Mouse (Mus musculus) hindbrain, postnatal 0 days (tissue): Measurements from ENCODE around the gene Mcm3. TPM values are rescaled to one million over a fixed set of nuclear protein-coding genes. Genes with fewer than 3 reads are reported as not detected.

ENCODE experiments used
- ATAC-seq: fragments of 200-750 bp; cut with Nextera tagmentation; 2 replicates; pipeline ENCODE4 v1.8.0; 2017; ENCODE audit warnings: mild to moderate bottlenecking, moderate TSS enrichment, moderate library complexity
- DNase-seq: peaks from one replicate; pipeline ENCODE4 v3.0.0-alpha.2; 2015; ENCODE audit warnings: low spot score
- H3K27ac ChIP-seq: fragments of 300-500 bp; sonication (generic); 2 replicates; pipeline ENCODE4 v1.5.1; 2014; ENCODE audit warnings: mild to moderate bottlenecking
- H3K27me3 ChIP-seq: fragments of 300-500 bp; sonication (generic); 2 replicates; pipeline ENCODE4 v1.6.1; 2014; ENCODE audit warnings: low read length, mixed read lengths; ENCODE audit not compliant: insufficient read depth
- H3K36me3 ChIP-seq: fragments of 300-500 bp; sonication (generic); 2 replicates; pipeline ENCODE4 v1.6.1; 2014; ENCODE audit warnings: low read length, mixed read lengths; ENCODE audit not compliant: insufficient read depth
- H3K4me1 ChIP-seq: fragments of 300-500 bp; sonication (generic); 2 replicates; pipeline ENCODE4 v1.6.1; 2014; ENCODE audit warnings: antibody characterized with exemption, low read length, mixed read lengths; ENCODE audit not compliant: insufficient read depth
- H3K4me2 ChIP-seq: fragments of 300-500 bp; sonication (generic); 2 replicates; pipeline ENCODE4 v1.6.1; 2014; ENCODE audit warnings: low read depth, mild to moderate bottlenecking, low read length, moderate library complexity, mixed read lengths
- H3K4me3 ChIP-seq: fragments of 300-500 bp; sonication (generic); 2 replicates; pipeline ENCODE4 v1.5.1; 2014; ENCODE audit warnings: low read length
- H3K9ac ChIP-seq: fragments of 300-500 bp; sonication (generic); replicated peaks from 2 replicates; pipeline ENCODE4 v1.6.1; 2014; ENCODE audit warnings: mild to moderate bottlenecking, low read length, moderate library complexity, mixed read lengths
- H3K9me3 ChIP-seq: fragments of 300-500 bp; sonication (generic); 2 replicates; pipeline ENCODE4 v1.6.1; 2016; ENCODE audit warnings: low read length, mixed read lengths
- CTCF ChIP-seq: IDR thresholded peaks from 2 replicates; pipeline ENCODE4 v1.5.1; 2016; ENCODE audit warnings: antibody characterized with exemption, control low read depth, low read depth
- WGBS: fragments of 180-500 bp; shearing (Covaris S2); extraction: QIAGEN DNeasy Blood & Tissue Kit; methylation state at CpG from one replicate; pipeline ENCODE4 v1.1.7; 2014; 5-methylcytosine and 5-hydroxymethylcytosine counted together
- polyA plus RNA-seq: library from polyadenylated mRNA; unstranded; fragments of >200 nt; fragmentation: Nextera tagmentation; extraction: Ambion mirVana; gene quantifications from 2 replicates; pipeline ENCODE4 v1.2.1, GENCODE M21; 2015
- total RNA-seq: library from RNA; depleted of rRNA; stranded (reverse); fragments of >200 nt; gene quantifications from 2 replicates; pipeline ENCODE4 v1.2.3, GENCODE M21; 2014; rRNA removed

Gene Mcm3
- 23.1 and 39.9 TPM in 2 replicates for total RNA-seq
- 17.4 and 18.1 TPM in 2 replicates for polyA plus RNA-seq

DNA sequence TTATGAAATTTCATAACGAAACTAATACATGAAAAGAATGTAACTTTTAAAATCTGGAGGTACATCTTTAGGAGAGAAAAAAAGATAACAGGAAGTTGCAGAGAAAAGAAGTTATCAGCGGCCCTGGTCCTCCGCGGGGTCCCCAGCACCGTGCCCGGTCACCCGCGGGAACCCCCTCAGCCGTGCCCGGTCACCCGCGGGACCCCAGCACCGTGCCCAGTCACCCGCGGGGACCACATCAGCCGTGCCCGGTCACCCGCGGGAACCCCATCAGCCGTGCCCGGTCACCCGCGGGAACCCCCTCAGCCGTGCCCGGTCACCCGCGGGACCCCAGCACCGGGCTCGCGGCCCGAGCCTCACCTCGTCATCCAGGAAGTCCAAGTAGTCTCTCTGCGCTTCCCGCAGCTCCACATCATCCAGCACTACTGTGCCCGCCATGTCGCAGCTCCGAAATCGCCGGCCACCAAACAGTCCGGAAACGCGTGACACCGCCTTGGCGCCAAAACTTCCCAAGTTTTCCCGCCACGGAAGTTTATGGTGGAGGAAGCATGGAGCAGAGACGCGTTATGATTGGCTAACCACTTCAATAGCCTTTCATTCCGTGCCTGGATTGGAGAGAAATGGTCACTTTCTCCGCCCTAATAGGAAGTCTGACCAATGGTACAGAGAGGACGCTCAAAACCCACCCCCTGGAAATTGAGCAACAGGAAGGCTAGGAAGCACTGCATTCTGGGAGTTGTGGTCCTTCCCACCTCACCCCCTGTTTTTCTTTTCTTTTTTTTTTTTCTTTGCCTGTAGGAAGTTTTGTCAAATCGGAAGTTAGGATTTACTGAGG lies at the start of gene Mcm3:
Mcm3 (minus strand) TSS at position 542 of the 835 bp plus-strand sequence.
- Histone ChIP-seq H3K9ac (peak within 1 kb of the TSS; percentile 47), H3K27ac (no peak within 1 kb of the TSS), H3K27me3 (no peaks in the 10 kb centered on the region), H3K4me3 (peak within 1 kb of the TSS; percentile 60), H3K36me3 (no peaks in the 10 kb centered on the region), H3K4me2 (peak within 1 kb of the TSS; percentile 84), H3K4me1 (no peaks in the 10 kb centered on the region), H3K9me3 (no peaks in the 10 kb centered on the region)
- ATAC-seq (peak; percentile 100), DNase-seq (peak; percentile 98)
- TF ChIP-seq CTCF: no peak
- WGBS: under 1% methylated on average over 52 of the region's 52 CpGs

DNA sequence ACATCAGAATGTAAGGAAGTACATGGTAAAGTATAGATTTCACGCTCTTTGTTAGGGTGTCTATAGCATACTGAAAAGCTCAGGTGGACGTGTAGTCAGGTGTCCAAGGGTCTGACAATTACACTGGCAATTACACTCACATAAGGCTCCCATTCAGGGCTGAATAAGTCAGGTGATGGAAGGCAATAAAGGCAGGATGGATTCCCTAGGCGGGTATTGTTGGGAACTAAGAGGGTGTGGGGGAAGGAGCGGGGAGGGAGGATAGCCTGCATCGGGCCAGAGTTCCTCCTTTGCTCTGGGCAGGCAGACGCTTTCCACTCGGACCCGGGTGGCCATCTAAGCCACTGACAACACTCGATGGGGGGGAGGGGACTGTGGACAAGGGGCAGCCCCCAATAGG lies 47.9 kb upstream of the Mcm3 start:
- no peak overlapping the region for H3K4me2 ChIP-seq
- peak; percentile 29 for ATAC-seq
- H3K9ac ChIP-seq: no peak overlapping the region
- WGBS: 31% methylated on average over 9 of the region's 9 CpGs
- H3K4me3 ChIP-seq: no peak overlapping the region
- DNase-seq: no peak
- H3K36me3 ChIP-seq: no peaks in the 10 kb centered on the region
- no peak for TF ChIP-seq CTCF
- peak overlapping the region; percentile 52; the same call in 1 of the 2 replicates for H3K27ac ChIP-seq
- H3K4me1 ChIP-seq: no peaks in the 10 kb centered on the region; the same call in 1 of the 2 replicates
- no peaks in the 10 kb centered on the region for H3K27me3 ChIP-seq
- no peaks in the 10 kb centered on the region for H3K9me3 ChIP-seq

DNA sequence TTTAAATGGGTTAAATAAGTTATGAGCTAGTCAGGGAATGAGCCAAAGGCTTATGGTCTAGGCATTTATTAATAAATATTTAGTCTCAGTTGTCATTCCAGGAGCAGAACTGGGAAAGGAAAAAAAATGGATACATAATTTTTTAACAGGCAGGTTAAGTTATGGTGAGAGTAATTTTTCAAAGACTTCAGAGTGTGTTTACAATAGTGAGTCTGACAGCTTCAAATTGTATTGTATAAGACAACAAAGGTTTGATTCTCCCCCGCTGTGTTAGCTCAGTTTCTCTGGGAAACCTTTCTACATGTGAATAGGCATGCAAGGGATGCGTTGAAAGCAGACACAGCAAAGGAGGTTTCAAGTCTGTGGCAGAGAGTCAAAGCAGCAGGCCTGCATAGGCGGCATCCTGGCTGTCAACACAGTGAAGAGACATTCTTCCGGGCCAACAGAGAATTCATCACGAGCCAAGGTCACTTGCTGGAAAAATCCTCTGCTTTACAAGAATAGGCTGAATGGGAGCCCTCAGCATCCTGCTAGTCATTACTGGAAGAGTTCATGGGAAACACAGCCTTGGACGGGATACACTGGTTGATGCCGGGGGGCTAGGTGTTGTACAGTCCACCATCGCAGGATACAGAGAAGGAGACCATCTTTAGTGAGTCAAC lies 47.3 kb upstream of the Mcm3 start:
- Histone ChIP-seq H3K4me2 (no peak overlapping the region), H3K27ac (peak overlapping the region; percentile 52; the same call in 1 of the 2 replicates), H3K36me3 (no peaks in the 10 kb centered on the region), H3K4me3 (no peak overlapping the region), H3K9me3 (no peaks in the 10 kb centered on the region), H3K27me3 (no peaks in the 10 kb centered on the region), H3K9ac (no peak overlapping the region), H3K4me1 (no peaks in the 10 kb centered on the region; the same call in 1 of the 2 replicates)
- 9% methylated on average over 8 of the region's 8 CpGs for WGBS
- no peak for TF ChIP-seq CTCF
- ATAC-seq (peak; percentile 93), DNase-seq (peak; percentile 84)

DNA sequence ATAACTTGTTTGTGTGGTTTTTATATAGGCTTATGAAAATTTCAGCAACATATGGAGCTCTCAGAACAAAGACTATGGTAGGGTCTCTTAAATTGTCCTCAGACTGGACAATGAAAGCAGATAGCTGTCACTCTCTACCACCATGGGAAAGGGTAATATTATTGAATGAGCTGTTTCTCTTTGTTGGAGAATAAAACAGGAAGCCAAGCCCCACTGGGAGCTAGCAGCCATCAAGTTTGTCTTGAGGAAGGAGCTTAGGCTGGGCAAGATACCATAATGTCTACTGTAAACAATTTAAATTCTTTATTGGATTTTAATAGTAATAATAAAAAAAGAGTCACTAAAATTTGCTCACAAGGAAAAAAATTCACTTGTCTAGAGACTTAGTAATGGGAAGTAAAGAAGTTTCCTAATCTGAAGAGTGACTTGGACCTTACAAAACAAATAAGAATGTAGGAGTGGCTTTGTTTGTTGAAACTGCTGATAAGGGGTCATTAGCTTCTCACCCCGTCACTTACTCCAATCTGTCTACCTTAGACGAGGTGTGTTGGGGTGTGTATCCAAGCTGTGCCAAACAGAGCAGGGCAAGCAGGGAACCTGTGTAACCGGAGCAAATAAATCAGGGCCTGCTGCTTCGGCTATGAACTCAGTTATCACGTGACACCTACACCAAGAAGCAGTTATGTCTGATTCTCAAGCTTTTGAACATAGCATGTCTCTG lies 43.5 kb upstream of the Mcm3 start:
- Histone ChIP-seq H3K4me3 (no peak overlapping the region), H3K27ac (no peak overlapping the region), H3K36me3 (no peaks in the 10 kb centered on the region), H3K4me1 (no peaks in the 10 kb centered on the region; the same call in 1 of the 2 replicates), H3K9me3 (no peaks in the 10 kb centered on the region), H3K9ac (no peak overlapping the region), H3K4me2 (no peak overlapping the region), H3K27me3 (no peaks in the 10 kb centered on the region)
- no peak for TF ChIP-seq CTCF
- ATAC-seq (no peak), DNase-seq (no peak)
- 92% methylated on average over 5 of the region's 5 CpGs for WGBS

DNA sequence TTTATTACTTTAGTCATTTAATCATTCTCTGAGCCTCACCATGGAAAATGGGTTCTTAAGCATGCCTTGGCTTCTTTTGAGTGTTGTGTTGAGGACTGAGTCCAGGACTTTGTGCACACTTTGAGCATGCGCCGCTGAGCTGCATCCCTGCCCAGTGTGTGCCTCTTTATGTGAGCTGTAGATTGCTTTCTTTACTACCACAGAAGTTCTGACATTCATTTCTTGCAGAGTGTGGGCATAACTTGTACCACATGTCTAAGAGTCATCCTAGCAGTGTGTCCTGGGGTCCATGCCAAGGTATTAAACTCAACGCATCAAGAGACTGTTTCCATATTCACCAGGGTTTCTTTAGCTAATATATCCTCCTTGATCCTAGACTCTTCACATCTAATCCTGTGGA lies 41.8 kb upstream of the Mcm3 start:
- H3K4me3 ChIP-seq: no peak overlapping the region
- no peak overlapping the region for H3K9ac ChIP-seq
- 81% methylated on average over 3 of the region's 3 CpGs for WGBS
- no peaks in the 10 kb centered on the region for H3K36me3 ChIP-seq
- no peak for TF ChIP-seq CTCF
- H3K27ac ChIP-seq: no peak overlapping the region
- H3K9me3 ChIP-seq: no peaks in the 10 kb centered on the region
- DNase-seq (no peak), ATAC-seq (no peak)
- no peaks in the 10 kb centered on the region for H3K27me3 ChIP-seq
- no peak overlapping the region for H3K4me2 ChIP-seq
- no peaks in the 10 kb centered on the region for H3K4me1 ChIP-seq

DNA sequence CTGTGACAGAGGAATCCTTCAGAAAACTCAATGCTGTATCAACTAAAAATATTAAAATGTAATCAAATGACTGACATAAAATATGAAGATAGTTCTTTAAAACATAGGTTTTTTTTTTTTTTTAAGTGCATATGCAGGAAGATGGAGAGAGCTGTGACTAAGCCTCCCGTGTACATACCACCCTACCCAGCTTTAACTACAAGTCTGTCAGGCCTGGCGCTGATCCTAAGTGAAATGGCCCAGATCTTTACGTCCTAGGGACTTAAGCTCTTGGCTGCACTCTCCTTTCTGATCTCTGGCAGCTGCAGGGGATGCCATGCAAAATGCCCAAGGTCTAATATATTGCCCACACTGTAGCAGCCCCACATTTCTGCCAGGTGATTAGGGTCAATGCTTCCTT lies 40.7 kb upstream of the Mcm3 start:
- Histone ChIP-seq H3K9ac (no peak overlapping the region), H3K4me2 (no peak overlapping the region), H3K4me1 (no peaks in the 10 kb centered on the region), H3K4me3 (no peak overlapping the region), H3K9me3 (no peaks in the 10 kb centered on the region), H3K27ac (no peak overlapping the region), H3K27me3 (no peaks in the 10 kb centered on the region), H3K36me3 (no peaks in the 10 kb centered on the region)
- ATAC-seq (no peak), DNase-seq (no peak)
- TF ChIP-seq CTCF: no peak
- 56% methylated on average over 3 of the region's 3 CpGs for WGBS
